Mouse (Mus musculus) sigmoid colon, adult 10 weeks (tissue): Measurements from ENCODE around the gene Lhx5. TPM values are rescaled to one million over a fixed set of nuclear protein-coding genes. Genes with fewer than 3 reads are reported as not detected.

Experiments
- polyA plus RNA-seq: library from polyadenylated mRNA; stranded (reverse); fragments of 350-450 nt; fragmentation: Illumina TruSeq; extraction: RNeasy Lipid Tissue Mini Kit (QIAGEN cat#74804); gene quantifications from one replicate; pipeline ENCODE4 v1.2.3, GENCODE M21; 2014; ENCODE audit warnings: low read depth, low replicate concordance

Gene Lhx5
- not detected for polyA plus RNA-seq

GRCm38 (mm10) chr5:120431649-120432485, at the start of gene Lhx5:
Gene Lhx5 (plus strand): TSS chr5:120431699.

GRCm38 (mm10) chr5:120472770-120473169, 41.3 kb downstream of the Lhx5 start, which contains the start of gene Sdsl:
Gene Sdsl (minus strand): TSS chr5:120472810.

GRCm38 (mm10) chr5:120476296-120476695, 44.8 kb downstream of the Lhx5 start, which contains the start of gene Sds:
Gene Sds (plus strand): TSS chr5:120476526.

Other genes with a start within 250 kb of the Lhx5 start
- gene Sdsl, start 41.1 kb downstream of the Lhx5 start, polyA plus RNA-seq = not detected
- not detected for gene Sds, start 44.8 kb downstream of the Lhx5 start, polyA plus RNA-seq
- 0.60 TPM for gene Plbd2, start 71.9 kb downstream of the Lhx5 start, polyA plus RNA-seq
- gene Slc8b1, start 79.5 kb downstream of the Lhx5 start, polyA plus RNA-seq = 4.9 TPM
- gene Tpcn1, start 157.0 kb downstream of the Lhx5 start, polyA plus RNA-seq = 12.1 TPM
- gene Iqcd, start 157.3 kb downstream of the Lhx5 start, polyA plus RNA-seq = 0.25 TPM
- not detected for gene Rita1, start 180.9 kb downstream of the Lhx5 start, polyA plus RNA-seq
- 0.73 TPM for gene Ddx54, start 181.0 kb downstream of the Lhx5 start, polyA plus RNA-seq
- not detected for gene Cfap73, start 202.5 kb downstream of the Lhx5 start, polyA plus RNA-seq
- gene Rasal1, start 217.1 kb downstream of the Lhx5 start, polyA plus RNA-seq = not detected